Mouse (Mus musculus): ENCODE measurements around the gene Calr3. TPM values are rescaled to one million over a fixed set of nuclear protein-coding genes. Genes with fewer than 3 reads are reported as not detected.

Gene Calr3
- polyA plus RNA-seq (2012; rRNA removed), result 0.12 and 0.18 TPM in 2 replicates

GRCm38 (mm10) chr8:72443338-72443993 lies at the start of gene Calr3, which contains the start of gene 1700030K09Rik:
TSS of gene Calr3 (minus strand) at chr8:72443870.
TSS of gene 1700030K09Rik (plus strand) at chr8:72443880.
- WGBS, result 5% methylated on average over 34 of the region's 34 CpGs
- peak; percentile 97 for DNase-seq (ENCODE audit: low read depth, low spot score)

GRCm38 (mm10) chr8:72493381-72493780 lies 49.7 kb upstream of the Calr3 start:
- WGBS, result 6% methylated on average over 8 of the region's 8 CpGs

GRCm38 (mm10) chr8:72492622-72493081 lies 49.0 kb upstream of the Calr3 start:
- under 1% methylated on average over 56 of the region's 56 CpGs for WGBS
- DNase-seq (ENCODE audit: low read depth, low spot score), result peak; percentile 91

More at GRCm38 (mm10) chr8:72493381-72493780, 49.7 kb upstream of the Calr3 start:
- DNase-seq (ENCODE audit: low read depth, low spot score), result no peak

- under 1% methylated on average over 94 of the region's 98 CpGs for WGBS
- DNase-seq (ENCODE audit: low read depth, low spot score), result no peak
Measured at GRCm38 (mm10) chr8:72491680-72492621, 48.3 kb upstream of the Calr3 start, which contains the start of gene Slc35e1. TSS of gene Slc35e1 (minus strand) at chr8:72492614.

GRCm38 (mm10) chr8:72491017-72491416 lies 47.3 kb upstream of the Calr3 start:
- 50% methylated on average over 2 of the region's 2 CpGs for WGBS
- no peak for DNase-seq (ENCODE audit: low read depth, low spot score)

GRCm38 (mm10) chr8:72487014-72487413 lies 43.3 kb upstream of the Calr3 start:
- no peak for DNase-seq (ENCODE audit: low read depth, low spot score)

GRCm38 (mm10) chr8:72485456-72486199 lies 42.0 kb upstream of the Calr3 start:
- 73% methylated on average over 6 of the region's 6 CpGs for WGBS
- DNase-seq (ENCODE audit: low read depth, low spot score), result no peak

- under 1% methylated on average over 80 of the region's 80 CpGs for WGBS
- peak; percentile 88 for DNase-seq (ENCODE audit: low read depth, low spot score)
Measured at GRCm38 (mm10) chr8:72474826-72475546, 31.3 kb upstream of the Calr3 start, which contains the start of gene Cherp. TSS of gene Cherp (minus strand) at chr8:72475226.

- 90% methylated on average over 7 of the region's 7 CpGs for WGBS
- DNase-seq (ENCODE audit: low read depth, low spot score), result no peak
Measured at GRCm38 (mm10) chr8:72470684-72471083, 27.0 kb upstream of the Calr3 start.

GRCm38 (mm10) chr8:72469984-72470383 lies 26.3 kb upstream of the Calr3 start:
- WGBS, result 93% methylated on average over 8 of the region's 8 CpGs

GRCm38 (mm10) chr8:72469243-72469642 lies 25.6 kb upstream of the Calr3 start:
- DNase-seq (ENCODE audit: low read depth, low spot score), result no peak
- 84% methylated on average over 2 of the region's 2 CpGs for WGBS

More at GRCm38 (mm10) chr8:72469984-72470383, 26.3 kb upstream of the Calr3 start:
- DNase-seq (ENCODE audit: low read depth, low spot score), result no peak

GRCm38 (mm10) chr8:72464211-72464610 lies 20.5 kb upstream of the Calr3 start:
- no peak for DNase-seq (ENCODE audit: low read depth, low spot score)
- 89% methylated on average over 10 of the region's 10 CpGs for WGBS

GRCm38 (mm10) chr8:72459881-72460533 lies 16.3 kb upstream of the Calr3 start:
- no peak for DNase-seq (ENCODE audit: low read depth, low spot score)
- WGBS, result 90% methylated on average over 4 of the region's 4 CpGs

GRCm38 (mm10) chr8:72458457-72458856 lies 14.8 kb upstream of the Calr3 start:
- no peak for DNase-seq (ENCODE audit: low read depth, low spot score)
- 87% methylated on average over 6 of the region's 6 CpGs for WGBS

GRCm38 (mm10) chr8:72457806-72458205 lies 14.1 kb upstream of the Calr3 start:
- DNase-seq (ENCODE audit: low read depth, low spot score), result no peak
- WGBS, result 88% methylated on average over 3 of the region's 3 CpGs

GRCm38 (mm10) chr8:72455317-72455716 lies 11.6 kb upstream of the Calr3 start:
- DNase-seq (ENCODE audit: low read depth, low spot score), result no peak
- 90% methylated on average over 4 of the region's 4 CpGs for WGBS

- DNase-seq (ENCODE audit: low read depth, low spot score), result no peak
- 100% methylated on average over 2 of the region's 2 CpGs for WGBS
Measured at GRCm38 (mm10) chr8:72453904-72454303, 10.2 kb upstream of the Calr3 start.

- 75% methylated on average over 8 of the region's 8 CpGs for WGBS
- no peak for DNase-seq (ENCODE audit: low read depth, low spot score)
Measured at GRCm38 (mm10) chr8:72451516-72451915, 7.8 kb upstream of the Calr3 start.

Data from large intestine, adult 2 months (tissue).